In genomic region chr10:29803915-29804545, GRCm38 (mm10) we compare ENCODE assay signal across 8 mouse cellular contexts.
DNase-seq lines count a peak whose midpoint lies in the region; ATAC-seq and TF ChIP-seq lines count a peak whose summit lies in the region.
"Had no signal": no experiment of that assay in that cellular context is flagged by ENCODE, and none has a peak within 500 bp of the region (broad histone marks: within the 10 kb centered on the region; RNA-seq: fewer than 3 reads in every experiment).

No protein-coding gene starts in this region.

- H3K4me1 ChIP-seq in E14TG2a.4 (replicated peaks; ENCODE audit: low read depth, low read length), result no peaks in the 10 kb centered on the region
- H3K4me1 ChIP-seq: stomach, embryonic 15.5 days had no signal

- DNase-seq in NIH3T3 (ENCODE audit: low read depth), result peak; percentile 68
- DNase-seq in embryo, embryonic 10.5 days (ENCODE audit: low spot score), result peak; percentile 85
- peak; percentile 32 to 52 for DNase-seq in layer of hippocampus, postnatal 36 days
- DNase-seq in right cerebral cortex, postnatal 4 days, result peak; percentile 56

- H3K4me3 ChIP-seq in E14TG2a.4 (replicated peaks; ENCODE audit: low read length), result no peak overlapping the region
- H3K4me3 ChIP-seq: stomach, embryonic 15.5 days had no signal

- peak; percentile 71 to 81 for ATAC-seq in hematopoietic stem cell, adult 5-6 weeks (replicated peaks in 1 of 2; ENCODE audit: insufficient read depth in 1 of 2, low FRiP score in 2 of 2, low TSS enrichment in 1 of 2, low read depth in 1 of 2, poor library complexity in 2 of 2, severe bottlenecking in 2 of 2)
- peak; percentile 59; the same call in 1 of the 2 replicates for ATAC-seq in megakaryocyte-erythroid progenitor cell, adult 5-6 weeks (replicated peaks; ENCODE audit: low FRiP score, low TSS enrichment, poor library complexity, severe bottlenecking)

- H3K36me3 ChIP-seq in E14TG2a.4 (ENCODE audit: insufficient read depth, low read length), result no peaks in the 10 kb centered on the region
- H3K36me3 ChIP-seq: stomach, embryonic 15.5 days had no signal

- no peaks in the 10 kb centered on the region for H3K27me3 ChIP-seq in E14TG2a.4 (ENCODE audit: insufficient read depth, low read length)
- H3K27me3 ChIP-seq: stomach, embryonic 15.5 days had no signal

- no peaks in the 10 kb centered on the region for H3K9me3 ChIP-seq in E14TG2a.4 (ENCODE audit: low read length)
- H3K9me3 ChIP-seq: stomach, embryonic 15.5 days had no signal

- TF ChIP-seq CTCF in E14TG2a.4 (conservative IDR thresholded peaks at IDR 0.05; ENCODE audit: low read length), result peak; percentile 65
